Mouse (Mus musculus) fibroblast of lung, adult 2 months (primary cell): ENCODE results near the gene Tmem63c.

Source experiments
- DNase-seq: peaks from one replicate; pipeline ENCODE4 v3.0.0-alpha.2; 2011; ENCODE audit warnings: low read depth

Tmem63c gene

GRCm38 (mm10) chr12:87000840-87001176, 20.3 kb upstream of the Tmem63c start:
- DNase-seq = no peak

GRCm38 (mm10) chr12:87002209-87002608, 18.9 kb upstream of the Tmem63c start:
- DNase-seq = no peak

GRCm38 (mm10) chr12:87002815-87003214, 18.3 kb upstream of the Tmem63c start:
- no peak for DNase-seq

GRCm38 (mm10) chr12:87003606-87004005, 17.5 kb upstream of the Tmem63c start:
- no peak for DNase-seq

- no peak for DNase-seq
Observed at GRCm38 (mm10) chr12:87004596-87004995, 16.5 kb upstream of the Tmem63c start.

GRCm38 (mm10) chr12:87017041-87017440, 4.1 kb upstream of the Tmem63c start:
- DNase-seq = no peak

GRCm38 (mm10) chr12:87018756-87019155, 2.4 kb upstream of the Tmem63c start:
- DNase-seq = no peak

- DNase-seq = no peak
Observed at GRCm38 (mm10) chr12:87022006-87022405, 866 bp downstream of the Tmem63c start.

- no peak for DNase-seq
Observed at GRCm38 (mm10) chr12:87023456-87023855, 2.3 kb downstream of the Tmem63c start.

- no peak for DNase-seq
Observed at GRCm38 (mm10) chr12:87026109-87026870, 5.2 kb downstream of the Tmem63c start.

GRCm38 (mm10) chr12:87026871-87027240, 5.7 kb downstream of the Tmem63c start:
- no peak for DNase-seq

GRCm38 (mm10) chr12:87027391-87027790, 6.3 kb downstream of the Tmem63c start:
- no peak for DNase-seq

GRCm38 (mm10) chr12:87028068-87028467, 6.9 kb downstream of the Tmem63c start:
- DNase-seq = no peak

GRCm38 (mm10) chr12:87029251-87029976, 8.3 kb downstream of the Tmem63c start:
- no peak for DNase-seq

GRCm38 (mm10) chr12:87031163-87031763, 10.1 kb downstream of the Tmem63c start:
- DNase-seq = no peak

- no peak for DNase-seq
Observed at GRCm38 (mm10) chr12:87036631-87037030, 15.5 kb downstream of the Tmem63c start.

GRCm38 (mm10) chr12:87040166-87040565, 19.0 kb downstream of the Tmem63c start:
- no peak for DNase-seq

- no peak for DNase-seq
Observed at GRCm38 (mm10) chr12:87040857-87041256, 19.7 kb downstream of the Tmem63c start.

GRCm38 (mm10) chr12:87042456-87042855, 21.3 kb downstream of the Tmem63c start:
- no peak for DNase-seq

- DNase-seq = no peak
Observed at GRCm38 (mm10) chr12:87043221-87043620, 22.1 kb downstream of the Tmem63c start.

- DNase-seq = no peak
Observed at GRCm38 (mm10) chr12:87044711-87045110, 23.6 kb downstream of the Tmem63c start.

- DNase-seq = no peak
Observed at GRCm38 (mm10) chr12:87047536-87047935, 26.4 kb downstream of the Tmem63c start.

- peak; percentile 18 for DNase-seq
Observed at GRCm38 (mm10) chr12:87052661-87053321, 31.7 kb downstream of the Tmem63c start.
